Mouse (Mus musculus) monocyte, adult 2 months (primary cell): ENCODE measurements around the gene Gm8237.
"Not testable (repeated sequence)": the region's sequence is repeated elsewhere in the genome, so short reads cannot be mapped to it uniquely, and the experiment has no call there.

Experiments
- DNase-seq, 2 experiments: peaks; one replicate each; pipeline ENCODE4 v3.0.0; 2022; ENCODE audit warnings: low spot score in 2 of 2, low read depth in 1 of 2

The Gm8237 gene

GRCm38 (mm10) chr14:5880241-5880640 is at the start of gene Gm8237:
TSS of gene Gm8237 (minus strand) at chr14:5880382.
- not testable (repeated sequence) for DNase-seq

DNA sequence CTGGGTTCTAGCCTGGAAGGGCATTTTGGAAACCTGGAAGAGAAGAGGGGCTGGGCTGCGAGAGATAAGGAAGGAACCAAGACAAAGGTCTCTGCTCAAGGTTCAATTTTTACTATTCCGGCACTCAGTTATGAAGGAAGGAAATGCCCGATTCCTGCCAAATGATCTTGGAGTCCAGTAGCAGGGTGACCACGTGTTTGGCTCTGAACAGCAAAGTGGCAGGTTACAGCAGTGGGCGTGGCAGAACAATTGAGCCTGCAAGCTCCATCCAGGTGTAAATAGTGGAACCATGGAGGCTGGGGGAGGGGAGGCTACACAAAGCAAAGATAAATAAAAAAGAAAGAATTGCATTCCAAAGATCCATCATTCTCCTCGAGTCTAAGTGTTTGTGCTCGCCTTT is 43.1 kb upstream of the Gm8237 start:
- DNase-seq = not testable (repeated sequence)

DNA sequence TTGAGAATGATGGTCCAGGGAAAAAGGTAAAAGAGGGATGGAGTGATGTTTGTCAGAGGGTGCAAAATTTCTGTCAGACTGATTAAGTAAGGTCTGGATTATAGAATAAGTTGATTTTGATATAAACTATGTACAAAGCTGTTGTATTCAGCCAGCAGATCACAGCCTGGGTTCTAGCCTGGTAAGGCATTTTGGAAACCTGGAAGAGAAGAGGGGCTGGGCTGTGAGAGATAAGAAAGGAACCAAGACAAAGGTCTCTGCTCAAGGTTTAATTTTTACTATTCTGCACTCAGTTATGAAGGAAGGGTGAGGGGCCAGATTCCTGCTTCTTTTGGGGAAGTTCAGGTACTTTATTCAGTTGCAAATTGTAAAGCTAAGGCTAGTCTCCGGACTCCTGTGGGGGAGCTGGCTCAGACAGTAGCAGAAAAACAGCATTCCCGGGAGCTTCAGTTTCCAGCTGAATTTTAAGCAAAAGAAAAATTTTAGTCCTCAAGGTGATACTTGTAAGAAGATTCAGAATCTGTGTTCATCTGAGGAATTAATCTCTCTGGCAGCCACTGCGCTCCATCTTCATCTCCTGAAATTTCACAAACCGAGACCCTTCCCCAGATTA is 38.3 kb upstream of the Gm8237 start:
- not testable (repeated sequence) for DNase-seq

- not testable (repeated sequence) for DNase-seq
These were observed 33.5 kb upstream of the Gm8237 start for GRCm38 (mm10) chr14:5913701-5914100.

DNA sequence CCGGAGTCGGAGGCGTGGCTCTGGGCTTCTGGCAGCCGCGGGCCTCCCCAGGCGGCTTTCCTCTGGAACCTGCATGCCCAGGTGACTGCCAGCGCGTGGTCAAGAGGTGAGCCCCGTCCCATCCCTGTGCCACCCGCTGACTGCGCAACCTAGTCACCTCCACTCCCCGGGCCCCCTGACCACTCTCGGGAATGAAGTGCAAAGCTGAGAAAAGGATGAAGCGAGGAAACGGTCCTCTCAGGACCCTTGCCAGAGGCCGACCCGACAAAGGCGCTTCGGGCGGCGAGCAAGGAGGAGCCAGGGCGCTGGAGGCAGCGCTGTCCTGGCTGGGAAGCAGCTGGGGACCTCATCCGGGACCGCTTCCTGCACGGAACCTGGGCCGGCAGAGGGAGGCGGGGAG is 391 bp downstream of the Gm8237 start:
- not testable (repeated sequence) for DNase-seq

GRCm38 (mm10) chr14:5879136-5879535 is 1.0 kb downstream of the Gm8237 start:
- DNase-seq = not testable (repeated sequence)

DNA sequence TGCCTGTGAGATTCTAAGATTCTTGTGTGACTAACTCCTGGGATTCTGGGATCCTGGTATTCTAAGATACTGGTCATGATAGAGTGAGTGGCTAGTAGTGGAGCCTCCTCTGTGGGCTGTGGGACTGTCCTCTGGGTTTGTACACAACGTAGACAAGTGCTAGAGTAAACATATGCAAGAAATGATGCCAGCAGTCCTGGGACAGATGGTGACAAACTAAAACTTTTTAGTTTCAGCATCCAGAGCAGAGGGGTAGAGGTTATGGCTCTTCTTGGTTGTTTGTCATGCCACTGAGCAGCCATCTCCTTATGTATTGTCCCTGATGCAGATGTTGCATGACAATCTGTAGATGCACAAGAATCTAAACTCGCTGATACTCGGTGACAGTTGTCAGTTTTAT is 24.3 kb downstream of the Gm8237 start:
- not testable (repeated sequence) for DNase-seq

GRCm38 (mm10) chr14:5830229-5830628 is 50.0 kb downstream of the Gm8237 start, which contains the start of gene Gm3424:
TSS of gene Gm3424 (minus strand) at chr14:5830329.
- not testable (repeated sequence) for DNase-seq

DNA sequence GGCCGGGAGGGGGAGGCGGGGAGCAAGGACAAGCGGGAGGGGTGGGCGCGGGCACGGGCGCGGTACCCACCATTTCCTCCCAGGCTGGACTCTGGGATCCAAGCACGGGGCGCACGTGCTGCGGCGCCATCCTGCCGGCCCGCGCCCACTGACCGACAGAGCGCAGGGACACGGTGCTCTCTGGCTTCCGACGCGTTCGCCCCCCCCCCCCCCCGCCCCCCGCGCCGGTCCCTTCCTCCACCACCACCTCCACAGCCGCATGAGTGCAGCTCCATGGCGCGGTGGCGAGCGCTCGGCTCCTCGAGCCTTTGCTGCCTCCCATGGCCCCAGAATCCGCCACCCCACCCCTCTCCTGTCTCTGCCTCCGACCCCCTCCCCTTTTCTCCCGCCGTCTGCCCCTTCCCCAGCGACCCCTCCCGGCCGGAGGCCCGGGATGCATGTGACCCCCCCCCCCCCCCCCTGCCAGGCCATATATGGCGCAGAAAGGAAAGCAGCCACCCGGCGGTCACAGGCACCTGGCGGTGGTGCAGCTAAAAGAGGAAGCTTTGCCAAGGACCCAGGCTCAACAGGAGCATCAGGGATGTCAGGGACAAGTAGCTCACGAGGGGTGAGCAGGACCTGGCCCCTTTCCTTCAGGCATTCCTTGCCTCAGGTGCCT is 67.4 kb downstream of the Gm8237 start:
- DNase-seq = not testable (repeated sequence)
